Mouse (Mus musculus): ENCODE data around the gene Rapgef2.
"Not testable (repeated sequence)": the region's sequence is repeated elsewhere in the genome, so short reads cannot be mapped to it uniquely, and the experiment has no call there.

Rapgef2 gene

DNA sequence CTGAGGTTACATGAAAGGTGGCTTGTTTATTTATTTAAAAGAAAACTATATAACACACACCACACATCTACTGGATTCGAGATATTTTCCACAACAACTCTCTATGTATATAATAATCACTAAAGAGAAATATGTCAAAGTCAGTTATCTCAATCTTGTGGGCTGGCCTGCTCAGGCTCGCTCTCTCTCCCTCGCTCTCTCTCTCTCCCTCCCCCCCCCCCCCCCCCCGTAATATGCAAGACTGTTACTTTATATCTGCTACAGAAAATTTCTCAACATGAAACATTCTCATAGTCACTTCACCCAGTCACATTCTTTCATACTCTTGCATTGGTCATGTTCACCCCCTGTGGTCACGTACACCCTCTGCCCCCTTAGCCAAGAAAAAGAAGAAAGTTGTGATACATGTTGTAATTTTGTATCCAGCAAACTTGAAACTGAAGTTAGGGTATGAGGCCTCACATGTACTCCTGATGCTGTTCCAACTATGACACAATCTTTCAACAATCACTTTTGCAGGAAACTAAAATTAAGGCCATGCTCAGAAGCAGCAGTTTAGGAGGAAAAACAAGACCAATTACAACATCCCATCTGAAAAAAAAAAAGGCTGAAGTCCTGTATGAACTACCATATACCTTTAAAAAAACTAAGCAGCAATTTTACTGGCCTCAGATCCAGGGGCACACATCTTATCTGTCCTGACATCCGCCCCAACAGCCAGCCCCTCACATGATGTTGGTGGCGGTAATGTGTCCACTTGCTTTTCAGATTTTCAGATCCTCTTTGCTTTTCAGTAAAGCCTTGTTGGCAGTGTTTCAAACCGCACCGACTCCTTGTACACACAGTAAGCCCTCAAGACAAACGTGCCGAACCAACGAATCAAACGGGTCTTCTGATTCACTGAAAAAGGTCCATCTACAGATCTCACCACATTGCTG lies 52.6 kb downstream of the Rapgef2 start:
- DNase-seq (ENCODE audit: low spot score): no peak

DNA sequence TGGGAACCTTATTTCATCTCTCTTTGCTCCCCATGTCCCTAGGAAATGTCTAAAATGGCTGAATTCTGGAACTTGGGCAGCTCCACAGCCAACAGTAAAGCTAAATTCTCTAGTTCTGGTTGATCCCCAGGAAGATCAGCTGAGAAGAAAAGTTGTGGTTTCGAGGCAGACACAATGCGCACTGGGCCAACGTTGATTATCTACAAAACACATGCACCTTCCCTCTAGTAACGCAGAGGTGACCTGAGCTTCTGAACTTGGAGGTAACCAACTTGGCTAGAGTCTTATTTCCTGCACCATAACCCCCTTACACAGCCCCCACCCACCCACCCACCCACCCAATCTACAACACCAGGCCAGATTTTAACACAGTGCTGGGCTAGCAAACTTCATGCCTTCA lies 55.6 kb downstream of the Rapgef2 start:
- DNase-seq (ENCODE audit: low spot score): no peak

DNA sequence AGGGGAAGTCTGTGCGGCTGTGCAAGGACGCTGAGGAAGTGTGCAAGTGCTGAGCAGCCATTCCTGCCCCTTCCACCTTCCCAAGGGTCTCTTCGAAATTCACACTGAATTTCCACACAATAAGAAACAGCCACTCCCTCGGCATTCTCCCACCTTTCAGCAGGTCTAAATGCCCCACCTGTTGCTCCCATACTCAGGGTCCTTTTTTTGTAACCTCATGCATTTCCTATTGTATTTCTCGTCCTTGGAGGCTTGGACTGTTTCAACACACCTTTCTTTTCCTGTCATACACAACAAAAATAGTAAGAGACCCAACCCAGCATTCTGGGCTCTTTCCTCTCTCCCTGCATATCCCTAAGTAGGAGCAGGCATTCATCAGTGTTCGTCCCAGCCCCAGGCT lies 56.8 kb downstream of the Rapgef2 start:
- DNase-seq (ENCODE audit: low spot score): no peak

DNA sequence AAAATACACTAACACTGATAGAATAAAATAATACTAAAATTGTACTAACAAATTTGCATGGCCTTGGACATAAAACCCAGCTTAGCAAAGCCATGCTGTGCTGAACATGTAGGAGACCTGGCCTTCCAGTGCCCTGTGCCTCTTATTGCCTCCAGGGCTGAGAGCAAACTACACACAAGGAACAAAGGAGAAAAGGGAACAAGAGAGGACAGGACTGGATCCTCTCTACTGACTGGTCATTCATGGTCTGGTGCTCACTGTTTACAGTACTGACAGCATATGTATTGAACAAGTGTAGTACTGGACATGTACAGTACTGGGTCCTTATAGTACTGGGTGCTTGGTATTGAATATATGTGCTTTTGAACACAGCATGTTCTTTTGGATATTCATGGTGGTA lies 58.0 kb downstream of the Rapgef2 start:
- DNase-seq (ENCODE audit: low spot score): no peak

DNA sequence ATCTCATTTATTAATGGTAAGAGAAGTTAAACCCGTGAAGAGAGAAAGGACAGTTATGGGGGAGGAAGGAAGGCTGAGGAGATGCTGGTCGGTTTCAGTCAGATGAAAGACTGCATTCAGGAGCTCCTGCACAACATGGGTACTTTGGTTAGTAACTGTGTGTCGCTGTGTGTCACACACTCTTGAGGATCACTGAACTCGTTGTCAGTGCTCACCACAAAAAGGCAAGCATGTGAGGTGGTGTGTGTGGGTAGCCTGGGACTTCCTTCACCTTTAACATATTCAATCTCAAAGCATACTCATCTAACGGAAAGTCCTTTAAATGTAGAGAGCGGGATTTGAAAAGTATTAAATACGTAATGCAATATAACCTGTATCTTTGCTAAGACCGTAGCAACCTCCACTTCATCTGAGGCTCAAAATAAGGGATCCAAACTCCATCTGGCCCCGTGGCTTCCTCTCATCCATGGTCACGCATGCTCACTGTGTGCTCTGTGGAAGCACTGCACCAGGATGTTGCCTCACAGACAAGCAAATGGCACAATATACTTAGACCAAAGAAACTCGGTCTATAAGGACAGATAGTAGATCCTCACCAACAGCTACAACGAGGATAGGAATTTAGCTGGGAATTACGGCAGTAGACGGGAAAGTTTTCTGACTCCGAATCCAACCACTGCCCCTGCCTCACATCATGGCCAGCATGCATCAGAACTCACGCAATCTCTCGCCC lies 58.8 kb downstream of the Rapgef2 start:
- DNase-seq (ENCODE audit: low spot score): no peak

DNA sequence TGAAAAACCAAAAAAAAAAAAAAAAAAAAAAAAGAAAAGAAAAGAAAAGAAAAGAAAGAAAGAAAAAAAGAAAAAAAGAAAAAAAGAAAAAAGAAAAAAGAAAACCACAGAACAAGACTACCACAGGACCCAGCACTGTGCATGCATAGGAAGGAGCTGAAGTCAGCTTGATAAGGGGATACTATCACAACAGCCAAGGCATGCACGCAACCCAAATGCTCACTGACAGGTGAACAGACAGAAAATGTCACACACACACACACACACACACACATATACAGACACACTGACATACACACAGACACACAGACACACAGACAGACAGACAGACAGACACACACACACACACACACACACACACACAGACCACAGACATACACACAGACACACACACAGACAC lies 59.5 kb downstream of the Rapgef2 start:
- DNase-seq (ENCODE audit: low spot score): not testable (repeated sequence)

DNA sequence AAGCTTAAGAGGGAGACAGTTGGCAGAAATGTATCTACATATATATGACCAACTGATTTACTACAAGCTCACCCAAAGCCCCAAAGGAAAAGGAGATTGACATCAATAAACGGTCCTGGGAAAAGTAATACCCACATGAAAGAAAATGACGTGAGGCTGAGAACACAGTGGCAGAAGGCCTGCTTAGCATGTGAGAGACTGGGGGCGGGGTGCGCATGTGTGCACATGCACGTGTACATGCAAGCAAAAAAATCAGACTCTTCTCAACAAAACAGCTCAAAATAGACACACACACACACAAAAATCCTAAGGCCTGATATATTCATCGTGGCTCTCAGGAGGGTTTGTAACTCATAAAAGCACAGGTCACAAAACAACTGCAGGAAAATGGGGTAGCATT lies 60.4 kb downstream of the Rapgef2 start:
- no peak for DNase-seq (ENCODE audit: low spot score)

DNA sequence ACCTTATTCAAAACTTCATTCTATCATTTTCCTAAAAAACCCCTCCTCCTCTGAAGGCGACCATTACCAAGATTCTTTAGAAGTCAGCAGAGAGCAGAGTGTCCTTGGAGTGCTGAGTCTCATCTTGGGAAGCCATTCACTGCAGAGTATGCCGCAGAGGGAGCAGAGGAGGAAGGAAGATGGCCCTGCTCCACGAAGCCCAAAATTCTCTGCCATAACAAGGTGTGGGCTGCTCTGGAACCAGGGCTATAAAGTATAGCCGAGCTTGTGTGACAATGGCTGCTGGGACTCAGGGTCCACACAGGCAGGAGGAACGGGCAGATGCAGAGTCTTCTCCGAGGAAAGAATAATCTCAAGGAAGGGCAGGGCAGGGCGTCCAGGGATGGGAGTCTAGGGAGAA lies 62.0 kb downstream of the Rapgef2 start:
- DNase-seq (ENCODE audit: low spot score): no peak

DNA sequence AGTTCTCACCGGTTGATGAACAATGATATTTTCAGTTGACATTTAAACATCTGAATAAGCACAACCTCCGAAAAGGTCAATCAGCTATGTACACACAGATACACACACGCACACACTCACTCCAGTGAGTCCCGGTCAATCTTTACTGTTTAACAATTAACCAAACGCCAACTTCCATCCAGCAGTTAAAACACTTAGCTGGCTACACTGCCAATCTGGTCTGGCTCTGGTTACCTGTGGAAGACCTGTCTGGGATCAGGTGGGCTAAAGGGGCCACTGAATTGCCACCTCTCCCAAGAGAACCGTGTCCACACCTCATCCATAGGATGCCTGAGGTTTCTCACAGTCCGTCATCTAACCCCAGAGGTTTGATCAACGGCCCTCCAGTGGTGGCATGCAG lies 63.0 kb downstream of the Rapgef2 start:
- DNase-seq (ENCODE audit: low spot score): no peak

DNA sequence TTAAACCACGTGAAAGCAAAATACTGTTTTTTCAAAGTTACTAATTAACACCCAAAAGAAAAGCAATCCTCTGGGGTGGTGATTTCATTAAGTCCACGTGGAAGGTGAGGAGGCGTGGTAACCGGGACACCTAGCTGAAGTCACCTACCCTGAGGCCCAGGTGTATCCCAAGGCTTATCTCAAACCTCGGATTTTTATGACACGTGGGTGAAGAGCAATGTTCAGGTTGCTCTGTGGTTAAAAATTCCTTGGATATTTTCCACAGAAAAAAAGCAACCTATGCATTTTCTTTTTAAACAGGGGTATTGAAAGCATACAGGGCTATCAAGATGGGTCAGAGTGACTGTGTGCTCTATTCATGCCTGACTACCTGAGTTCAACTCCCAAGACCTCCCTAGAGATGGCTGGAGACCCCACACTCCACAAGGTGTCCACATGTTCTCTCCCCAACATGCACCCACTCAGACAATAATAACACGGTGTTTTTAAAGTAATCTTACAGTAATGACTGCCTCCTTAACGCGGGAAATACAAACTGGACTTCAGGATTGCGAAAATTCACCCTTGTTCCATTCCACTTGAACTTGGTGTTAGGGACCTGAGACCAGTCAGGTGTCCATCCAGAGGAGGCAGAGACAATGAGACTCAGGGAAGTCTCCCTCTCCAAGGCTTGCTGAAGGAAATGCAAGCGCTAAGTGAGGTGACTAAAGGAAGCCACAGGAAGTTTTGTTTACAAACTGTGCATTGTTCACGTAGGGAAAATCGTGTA lies 63.9 kb downstream of the Rapgef2 start:
- no peak for DNase-seq (ENCODE audit: low spot score)

DNA sequence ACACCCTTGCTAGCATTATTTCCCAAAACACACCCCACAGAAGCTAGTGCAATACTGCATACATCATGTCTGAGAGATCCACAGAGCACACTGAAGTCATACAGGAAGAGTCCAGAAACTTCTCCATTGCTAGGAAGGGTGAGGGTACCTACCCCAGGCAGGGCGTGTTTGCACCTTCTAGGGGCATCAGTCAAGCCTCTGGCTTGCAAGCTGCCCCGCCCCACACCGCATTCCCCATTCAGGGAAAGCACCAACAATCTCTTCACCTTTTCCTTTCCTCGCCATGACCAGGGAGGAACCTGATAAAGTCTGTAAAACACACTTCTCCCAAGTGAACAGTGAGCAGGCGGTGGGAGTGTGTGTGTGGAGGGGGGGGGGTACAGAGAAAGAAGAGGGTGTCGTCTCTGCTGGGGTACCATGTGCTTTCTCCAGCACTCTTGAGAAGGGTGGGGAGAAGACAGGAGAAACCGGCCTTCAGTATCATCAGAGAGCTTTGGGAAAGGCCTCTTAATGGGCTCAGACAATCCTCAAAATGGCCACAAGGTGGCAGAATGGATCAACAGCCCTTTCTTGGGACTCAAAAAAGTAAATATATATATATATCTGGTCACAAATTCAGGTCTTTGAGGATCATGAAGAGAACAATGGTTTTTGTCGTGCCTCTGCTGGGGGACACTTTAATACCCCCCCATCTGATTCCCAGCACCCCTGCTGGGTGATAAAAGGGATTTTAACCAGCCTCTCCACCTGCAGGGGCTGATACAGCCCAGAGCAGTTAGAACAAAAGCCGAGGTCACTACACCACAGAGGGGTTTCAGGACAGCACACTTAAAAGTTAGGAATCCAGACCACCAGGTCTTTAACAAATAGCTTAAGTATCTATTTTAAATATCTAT lies 64.8 kb downstream of the Rapgef2 start:
- DNase-seq (ENCODE audit: low spot score): no peak

DNA sequence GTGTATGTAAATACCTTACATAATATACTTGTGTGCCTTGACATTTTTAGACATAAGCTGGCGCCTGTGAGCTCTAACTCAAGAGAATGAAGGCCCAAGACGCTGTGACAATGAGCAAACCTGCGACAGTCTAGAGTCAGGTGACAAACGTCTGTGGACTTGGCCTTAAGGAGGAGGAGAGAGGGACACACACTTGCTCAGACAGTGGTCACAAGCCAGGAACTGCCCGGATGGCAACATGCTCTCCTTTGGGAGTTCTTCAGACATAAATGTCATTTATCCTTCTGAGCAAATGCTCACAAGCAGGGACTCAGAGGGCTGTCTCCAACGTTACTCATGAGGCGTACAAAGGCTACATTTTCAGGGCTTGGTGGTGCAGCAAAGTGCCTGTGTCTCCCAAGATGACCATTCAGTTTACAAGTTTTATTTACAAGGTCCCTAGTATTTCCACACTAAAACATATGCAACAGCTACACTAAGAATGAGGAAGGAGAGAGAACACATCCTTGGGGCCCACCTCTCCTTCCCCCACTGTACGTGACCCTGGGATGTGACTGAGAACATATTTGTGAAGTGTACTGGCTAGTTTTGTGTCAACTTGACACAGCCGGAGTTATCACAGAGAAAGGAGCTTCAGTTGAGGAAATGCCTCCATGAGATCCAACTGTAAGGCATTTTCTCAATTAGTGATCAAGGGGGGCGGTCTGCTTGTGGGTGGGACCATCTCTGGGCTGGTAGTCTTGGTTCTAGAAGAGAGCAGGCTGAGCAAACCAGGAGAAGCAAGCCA lies 67.0 kb downstream of the Rapgef2 start:
- no peak for DNase-seq (ENCODE audit: low spot score)

DNA sequence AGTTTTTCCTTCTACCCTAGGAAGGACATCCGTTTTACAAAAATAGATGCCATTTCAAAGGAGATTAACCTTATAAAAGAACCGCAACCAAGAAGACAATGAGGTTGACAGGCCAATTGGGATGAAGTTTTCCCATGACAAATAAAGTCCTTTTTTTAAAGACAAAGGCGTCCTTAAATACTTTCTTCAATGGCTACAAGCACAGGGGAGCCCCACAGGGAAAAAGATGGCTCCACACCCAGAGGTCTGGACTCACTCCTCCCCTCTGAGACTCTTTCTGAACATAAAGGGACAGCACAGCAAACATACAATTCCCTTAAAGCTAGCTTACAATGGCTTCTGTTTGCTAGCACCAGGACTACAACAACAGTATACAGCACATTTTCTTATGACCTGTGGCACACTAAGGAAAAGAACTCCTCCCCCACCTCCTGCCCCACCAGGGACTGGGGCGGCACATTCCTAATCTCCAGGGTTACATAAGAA lies 67.7 kb downstream of the Rapgef2 start:
- DNase-seq (ENCODE audit: low spot score): no peak

DNA sequence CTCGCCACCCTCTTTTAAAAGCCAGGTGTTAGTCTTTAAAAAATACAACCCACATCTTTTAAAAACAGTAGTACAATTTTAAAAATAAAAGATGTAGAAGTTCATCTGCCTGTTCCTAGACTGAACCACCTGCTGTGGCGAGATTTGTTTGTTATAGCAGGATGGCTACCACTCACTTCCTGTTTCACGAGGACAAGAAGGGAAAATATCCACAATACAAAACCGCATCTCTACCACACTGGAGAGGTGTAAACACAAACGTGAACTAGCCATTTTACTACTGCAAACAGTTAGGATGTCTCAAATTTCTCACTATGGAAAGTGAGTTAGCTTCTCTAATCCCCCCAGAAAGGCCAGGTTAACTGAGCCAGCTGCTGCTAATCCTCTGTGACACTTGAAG lies 76.1 kb downstream of the Rapgef2 start:
- no peak for DNase-seq (ENCODE audit: low spot score)

DNA sequence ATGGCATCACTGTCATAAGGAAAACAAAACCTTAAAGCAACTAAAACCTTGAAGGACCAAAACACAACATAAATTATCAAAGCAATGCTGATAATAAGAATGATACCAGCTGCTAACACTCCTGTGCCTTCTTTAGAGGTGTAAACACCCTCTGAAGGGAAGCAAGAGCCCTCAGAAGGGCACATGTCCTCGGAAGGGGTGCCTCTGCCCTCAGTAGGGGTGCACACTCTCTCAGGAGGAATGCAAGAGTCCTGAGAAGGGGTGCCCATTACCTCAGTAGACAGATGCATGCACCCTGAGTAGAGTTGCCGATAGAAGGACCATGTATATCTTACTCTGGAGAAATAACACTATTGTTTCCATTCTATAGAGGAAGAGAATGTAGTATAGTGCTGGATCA lies 79.1 kb downstream of the Rapgef2 start:
- no peak for DNase-seq (ENCODE audit: low spot score)

DNA sequence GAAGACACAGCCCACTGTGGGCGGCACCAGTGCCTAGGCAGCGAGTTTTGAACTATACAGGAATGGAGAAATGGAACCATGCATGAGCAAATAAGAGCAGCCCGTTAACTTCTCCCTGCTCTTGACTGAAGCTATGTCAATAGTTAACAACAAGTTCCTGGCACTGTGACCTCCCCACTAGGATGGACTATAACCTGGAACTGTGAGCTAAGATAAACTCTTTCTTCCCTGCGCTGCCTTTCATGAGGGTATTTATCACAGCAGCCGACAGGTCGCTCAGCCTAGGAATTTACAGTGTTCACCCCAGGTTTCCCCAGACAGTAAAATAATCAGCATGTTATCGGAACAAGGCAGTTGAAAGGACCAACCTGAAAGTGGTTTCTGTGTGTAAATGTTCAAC lies 79.8 kb downstream of the Rapgef2 start:
- no peak for DNase-seq (ENCODE audit: low spot score)

DNA sequence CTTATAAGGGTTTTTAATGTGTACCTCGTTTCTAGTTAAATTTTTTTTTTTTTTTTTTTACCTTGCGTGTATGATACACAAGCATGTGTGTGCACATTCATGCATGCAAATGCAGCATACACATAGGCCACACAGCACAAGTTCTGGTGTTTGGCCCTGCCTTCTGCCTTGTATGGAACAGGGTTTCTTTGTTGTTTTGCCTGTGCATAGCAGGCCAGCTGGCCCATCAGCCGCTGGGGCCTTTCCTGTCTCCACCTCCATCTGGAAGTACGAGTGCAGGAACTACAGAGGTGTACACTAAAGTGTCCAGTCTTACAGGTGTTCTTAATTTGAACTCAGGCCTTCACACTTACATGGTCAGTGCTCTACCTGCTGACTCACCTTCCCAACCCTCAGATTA lies 80.3 kb downstream of the Rapgef2 start:
- no peak for DNase-seq (ENCODE audit: low spot score)

DNA sequence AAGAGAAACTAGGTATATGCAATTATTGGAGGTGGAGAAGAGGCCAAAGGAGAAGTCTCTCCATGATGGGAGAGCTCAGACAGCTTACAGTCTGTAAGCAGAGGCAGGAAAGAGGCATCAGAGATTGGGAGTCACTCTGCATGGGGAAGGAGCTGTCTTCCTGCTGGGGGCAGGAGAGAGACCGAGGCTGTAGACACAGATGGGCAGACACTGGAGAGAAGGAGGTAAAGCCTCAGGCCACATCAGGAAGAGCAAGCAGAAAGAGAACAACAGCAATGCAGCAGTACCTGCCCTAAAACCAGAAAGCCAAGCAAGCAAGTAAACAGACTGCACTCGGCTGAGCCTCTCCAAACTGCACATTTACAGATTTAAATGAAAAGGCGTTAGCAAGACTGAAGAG lies 81.2 kb downstream of the Rapgef2 start:
- DNase-seq (ENCODE audit: low spot score): no peak

DNA sequence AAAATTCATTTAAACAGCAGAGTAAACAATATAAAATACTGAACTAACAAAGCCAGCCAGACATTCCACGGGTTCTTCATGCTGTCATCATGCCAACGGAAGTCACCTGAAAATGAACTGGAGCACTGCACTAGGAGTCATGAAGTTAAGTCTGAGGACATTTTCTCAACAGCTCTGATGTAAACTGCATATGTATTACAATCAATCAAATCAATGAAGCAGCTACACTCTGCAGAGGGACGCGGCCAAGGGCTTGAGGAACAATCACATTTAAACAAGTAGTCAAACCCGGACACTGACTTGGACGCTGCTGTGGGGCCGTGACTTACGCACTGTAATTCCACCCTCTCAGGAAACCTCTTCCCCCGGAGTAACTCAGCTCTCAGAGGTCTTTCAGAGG lies 82.1 kb downstream of the Rapgef2 start:
- no peak for DNase-seq (ENCODE audit: low spot score)

DNA sequence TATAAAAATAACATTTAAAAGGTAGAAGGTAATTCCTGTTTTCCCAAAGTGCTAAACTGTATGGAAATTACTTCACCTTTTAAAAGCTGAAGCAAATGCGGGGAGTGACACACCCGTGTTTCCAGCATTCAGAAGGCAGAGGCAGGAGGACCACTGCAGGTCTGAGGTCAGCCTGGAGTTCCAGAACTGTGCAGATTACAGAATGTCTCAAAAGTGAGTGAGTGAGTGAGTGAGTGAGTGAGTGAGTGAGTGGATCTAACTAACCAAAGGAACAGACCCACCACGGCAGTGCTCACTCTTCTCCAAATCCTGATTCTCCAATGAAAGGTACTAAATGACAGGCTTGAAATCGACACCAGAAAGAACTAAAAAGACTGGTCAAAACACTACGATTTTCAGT lies 82.5 kb downstream of the Rapgef2 start:
- DNase-seq (ENCODE audit: low spot score): no peak

DNA sequence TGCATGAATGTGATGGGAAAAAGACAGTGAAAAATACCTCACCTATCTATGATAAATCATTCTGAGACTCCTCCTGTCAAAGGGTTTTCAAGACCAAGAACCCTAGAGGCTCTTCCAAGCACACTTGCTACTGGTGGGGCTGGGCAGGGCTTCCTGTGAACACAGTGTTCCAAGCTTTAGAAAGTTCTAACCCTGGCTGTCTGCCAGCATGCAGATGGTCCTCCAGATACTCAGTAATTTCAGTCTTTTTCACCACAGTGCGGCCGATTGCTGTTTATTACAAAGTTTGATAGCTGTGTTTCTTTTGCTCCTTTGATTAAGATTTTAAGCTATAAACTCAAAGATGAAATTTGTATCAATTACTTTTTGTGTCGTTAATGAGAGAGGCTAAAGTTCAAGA lies 83.1 kb downstream of the Rapgef2 start:
- no peak for DNase-seq (ENCODE audit: low spot score)
